Mouse (Mus musculus) hindbrain, embryonic 14.5 days (tissue): Measurements from ENCODE around the gene Cntnap1. TPM values are rescaled to one million over a fixed set of nuclear protein-coding genes. Genes with fewer than 3 reads are reported as not detected.

ENCODE experiments used
- ATAC-seq: fragments of 200-750 bp; cut with Nextera tagmentation; 2 replicates; pipeline ENCODE4 v1.8.0; 2017; ENCODE audit warnings: moderate number of reproducible peaks, mild to moderate bottlenecking, moderate TSS enrichment, moderate library complexity; ENCODE audit not compliant: low FRiP score
- DNase-seq: peaks from one replicate; pipeline ENCODE4 v3.0.0-alpha.2; 2015; ENCODE audit warnings: low spot score
- H3K27ac ChIP-seq: fragments of 300-500 bp; sonication (generic); 2 replicates; pipeline ENCODE4 v1.5.1; 2014; ENCODE audit warnings: mild to moderate bottlenecking, moderate library complexity
- H3K27me3 ChIP-seq: fragments of 300-500 bp; sonication (generic); 2 replicates; pipeline ENCODE4 v1.6.1; 2014; ENCODE audit warnings: mild to moderate bottlenecking, low read length, mixed read lengths; ENCODE audit not compliant: control insufficient read depth, insufficient read depth
- H3K36me3 ChIP-seq: fragments of 300-500 bp; sonication (generic); replicated peaks from 2 replicates; pipeline ENCODE4 v1.6.1; 2014; ENCODE audit not compliant: control insufficient read depth, insufficient read depth
- H3K4me1 ChIP-seq: fragments of 300-500 bp; sonication (generic); replicated peaks from 2 replicates; pipeline ENCODE4 v1.6.1; 2014; ENCODE audit warnings: antibody characterized with exemption, low read length, mixed read lengths; ENCODE audit not compliant: control insufficient read depth, insufficient read depth
- H3K4me2 ChIP-seq: fragments of 300-500 bp; sonication (generic); replicated peaks from 2 replicates; pipeline ENCODE4 v1.6.1; 2014; ENCODE audit warnings: mild to moderate bottlenecking, moderate library complexity
- H3K4me3 ChIP-seq: fragments of 300-500 bp; sonication (generic); replicated peaks from 2 replicates; pipeline ENCODE4 v1.5.1; 2014; ENCODE audit warnings: mild to moderate bottlenecking, low read length
- H3K9ac ChIP-seq: fragments of 300-500 bp; sonication (generic); 2 replicates; pipeline ENCODE4 v1.6.1; 2014
- H3K9me3 ChIP-seq: fragments of 300-500 bp; sonication (generic); 2 replicates; pipeline ENCODE4 v1.6.1; 2016; ENCODE audit warnings: low read length; ENCODE audit not compliant: control insufficient read depth
- WGBS: fragments of 180-500 bp; shearing (Covaris S2); extraction: QIAGEN DNeasy Blood & Tissue Kit; methylation state at CpG from one replicate; pipeline ENCODE4 v1.1.7; 2014; 5-methylcytosine and 5-hydroxymethylcytosine counted together
- polyA plus RNA-seq: library from polyadenylated mRNA; unstranded; fragments of >200 nt; fragmentation: Nextera tagmentation; extraction: Ambion mirVana; gene quantifications from 2 replicates; pipeline ENCODE4 v1.2.1, GENCODE M21; 2014

Gene Cntnap1
- polyA plus RNA-seq, 1 experiment from 2014 or later = 6.5 TPM

DNA sequence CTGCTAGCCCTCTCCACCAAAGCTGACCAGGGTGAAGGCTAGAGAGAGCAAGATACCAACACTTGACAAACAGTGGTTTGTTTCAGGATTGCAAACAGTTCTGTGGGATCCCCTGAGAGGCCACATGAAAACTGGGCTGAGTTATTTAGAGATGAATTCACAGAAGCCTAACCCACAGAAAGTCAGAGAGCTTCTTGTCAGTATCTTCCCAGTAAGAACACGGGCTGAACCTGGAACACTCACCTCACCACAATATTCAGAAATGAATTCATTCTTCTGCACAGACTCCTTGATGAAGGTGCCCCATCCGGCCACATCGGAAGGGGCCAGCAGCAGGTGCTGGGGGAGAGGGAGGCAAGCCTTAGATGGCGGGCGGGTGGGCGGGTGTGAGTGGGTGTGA is 24.3 kb downstream of the Cntnap1 start:
- no peaks in the 10 kb centered on the region for H3K9me3 ChIP-seq
- no peak overlapping the region for H3K4me3 ChIP-seq
- H3K9ac ChIP-seq = no peak overlapping the region
- 95% methylated on average over 6 of the region's 6 CpGs for WGBS
- no peak overlapping the region for H3K27ac ChIP-seq
- peaks cover 12% of the 10 kb centered on the region for H3K4me1 ChIP-seq
- DNase-seq (no peak), ATAC-seq (no peak)
- no peaks in the 10 kb centered on the region for H3K27me3 ChIP-seq
- peaks cover 58% of the 10 kb centered on the region for H3K36me3 ChIP-seq
- H3K4me2 ChIP-seq = no peak overlapping the region

DNA sequence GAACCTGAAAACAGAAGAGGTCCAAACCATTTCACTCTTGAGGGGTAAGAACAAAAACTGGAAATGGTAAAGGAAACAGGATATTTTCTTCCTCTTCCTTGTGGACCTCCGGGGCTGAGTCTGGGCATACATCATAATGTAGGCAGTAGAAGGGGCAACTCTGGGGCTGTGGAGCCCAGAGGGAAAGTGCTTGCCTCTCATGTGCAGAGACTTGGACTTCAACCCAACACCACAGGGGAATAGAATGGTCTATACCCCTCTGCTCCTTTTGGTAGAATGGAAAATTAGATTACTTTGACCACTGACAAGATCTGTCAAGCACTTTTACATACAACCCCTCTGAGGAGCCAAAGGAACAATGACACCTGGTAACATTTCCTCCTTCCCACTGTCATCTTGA is 24.8 kb downstream of the Cntnap1 start:
- WGBS = 100% methylated on average over 1 of the region's 1 CpGs
- ATAC-seq (no peak), DNase-seq (no peak)
- Histone ChIP-seq H3K4me1 (peaks cover 7% of the 10 kb centered on the region), H3K27ac (no peak overlapping the region), H3K4me3 (no peak overlapping the region), H3K36me3 (peaks cover 63% of the 10 kb centered on the region), H3K9ac (no peak overlapping the region), H3K4me2 (no peak overlapping the region), H3K27me3 (no peaks in the 10 kb centered on the region), H3K9me3 (no peaks in the 10 kb centered on the region)

DNA sequence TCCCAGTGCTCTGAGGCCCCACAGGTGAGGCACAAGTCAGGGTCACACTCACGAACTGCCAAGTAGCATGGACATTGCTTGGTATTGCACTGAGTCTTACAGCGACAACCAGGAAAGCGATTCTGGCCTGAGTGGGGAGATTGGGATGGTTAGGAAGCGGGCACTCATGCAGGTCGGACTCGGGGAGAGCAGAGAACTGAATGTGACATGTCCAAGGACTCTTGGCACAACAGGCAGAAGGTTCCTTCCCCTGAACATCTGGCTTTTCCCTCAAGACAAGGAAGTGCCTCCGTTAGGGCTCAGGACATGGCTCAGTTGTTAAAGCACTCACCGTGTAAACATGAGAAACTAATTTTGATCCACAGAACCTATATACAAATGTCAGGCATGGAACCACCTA is 25.2 kb downstream of the Cntnap1 start:
- Histone ChIP-seq H3K4me1 (0 out of 2 replicates have a peak, but pooled peaks cover 3% of the 10 kb centered on the region), H3K9ac (no peak overlapping the region), H3K9me3 (no peaks in the 10 kb centered on the region), H3K4me2 (no peak overlapping the region), H3K27ac (no peak overlapping the region), H3K36me3 (peaks cover 67% of the 10 kb centered on the region), H3K27me3 (no peaks in the 10 kb centered on the region), H3K4me3 (no peak overlapping the region)
- no peak for DNase-seq
- WGBS = 91% methylated on average over 8 of the region's 8 CpGs
- no peak for ATAC-seq

DNA sequence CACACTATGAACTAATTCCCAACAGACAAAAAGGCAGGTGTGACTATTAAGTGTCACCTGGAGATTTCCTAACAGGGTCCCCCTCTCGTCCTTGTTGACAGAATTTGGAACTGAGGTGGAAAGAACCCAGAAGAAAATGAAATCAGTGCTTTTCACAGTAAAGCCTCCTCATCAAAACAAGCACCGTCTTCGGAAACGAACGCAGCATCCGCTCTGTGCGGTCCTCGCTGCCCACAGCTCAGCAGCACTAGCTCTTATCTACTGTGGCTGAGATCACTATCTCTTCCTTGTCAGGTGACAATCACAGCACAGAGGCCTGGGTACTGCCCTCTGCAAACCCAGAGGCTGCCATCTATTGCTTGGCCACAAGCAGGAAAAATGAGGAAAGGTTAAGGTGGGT is 25.9 kb downstream of the Cntnap1 start:
- H3K36me3 ChIP-seq = peaks cover 67% of the 10 kb centered on the region
- DNase-seq = peak; percentile 8
- no peak for ATAC-seq
- H3K9me3 ChIP-seq = no peaks in the 10 kb centered on the region
- no peak overlapping the region for H3K4me2 ChIP-seq
- H3K27me3 ChIP-seq = no peaks in the 10 kb centered on the region
- 91% methylated on average over 8 of the region's 8 CpGs for WGBS
- H3K4me3 ChIP-seq = no peak overlapping the region
- no peaks in the 10 kb centered on the region for H3K4me1 ChIP-seq
- H3K9ac ChIP-seq = no peak overlapping the region
- no peak overlapping the region for H3K27ac ChIP-seq

DNA sequence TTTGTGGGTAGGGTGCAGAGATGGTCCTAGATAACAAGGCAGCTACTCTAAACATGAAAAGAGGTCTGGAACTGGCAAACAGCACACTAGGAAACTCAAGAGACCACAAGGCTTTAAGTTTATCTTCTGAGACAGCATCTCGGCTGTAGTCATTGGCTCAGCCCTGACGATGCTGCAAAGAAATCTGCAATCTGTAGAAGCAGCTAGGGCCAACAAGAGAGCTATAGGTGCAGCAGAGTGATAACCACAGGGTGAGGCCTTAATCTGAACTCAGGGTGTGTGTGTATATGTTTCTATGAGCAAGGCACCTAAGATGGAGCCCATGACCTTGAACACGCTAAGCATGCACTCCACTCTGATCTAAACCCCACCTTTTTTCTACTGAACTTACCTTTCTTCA is 29.2 kb downstream of the Cntnap1 start:
- H3K4me2 ChIP-seq = no peak overlapping the region
- peaks cover 83% of the 10 kb centered on the region for H3K36me3 ChIP-seq
- H3K9me3 ChIP-seq = no peaks in the 10 kb centered on the region
- no peaks in the 10 kb centered on the region for H3K4me1 ChIP-seq
- H3K9ac ChIP-seq = no peak overlapping the region
- no peak for ATAC-seq
- WGBS = 94% methylated on average over 3 of the region's 3 CpGs
- H3K4me3 ChIP-seq = no peak overlapping the region
- H3K27me3 ChIP-seq = no peaks in the 10 kb centered on the region
- no peak for DNase-seq
- H3K27ac ChIP-seq = no peak overlapping the region

DNA sequence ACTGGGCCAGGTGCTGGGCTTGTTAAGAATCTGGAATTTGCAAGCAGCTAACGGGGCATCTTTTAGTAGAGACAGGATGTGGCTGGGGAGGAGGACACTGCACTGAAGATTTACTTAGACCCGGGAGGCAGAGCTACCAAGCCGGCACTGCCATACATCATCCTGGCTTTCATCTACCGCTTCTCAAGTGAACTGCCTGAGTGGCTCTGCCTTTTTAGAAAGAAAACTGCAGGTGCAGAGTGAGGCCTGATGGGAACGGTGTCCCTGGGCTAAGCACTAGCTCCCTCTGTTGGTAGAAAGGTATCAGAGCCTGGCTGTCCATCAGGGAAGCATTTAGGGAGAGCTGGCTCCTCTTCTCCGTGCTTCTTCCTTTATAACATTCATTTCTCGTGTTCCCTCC is 30.7 kb downstream of the Cntnap1 start:
- Histone ChIP-seq H3K27ac (no peak overlapping the region), H3K27me3 (no peaks in the 10 kb centered on the region), H3K4me2 (no peak overlapping the region), H3K9ac (no peak overlapping the region), H3K36me3 (peaks cover 82% of the 10 kb centered on the region), H3K9me3 (no peaks in the 10 kb centered on the region), H3K4me1 (no peaks in the 10 kb centered on the region), H3K4me3 (no peak overlapping the region)
- DNase-seq (peak; percentile 82), ATAC-seq (no peak)
- 28% methylated on average over 7 of the region's 7 CpGs for WGBS

DNA sequence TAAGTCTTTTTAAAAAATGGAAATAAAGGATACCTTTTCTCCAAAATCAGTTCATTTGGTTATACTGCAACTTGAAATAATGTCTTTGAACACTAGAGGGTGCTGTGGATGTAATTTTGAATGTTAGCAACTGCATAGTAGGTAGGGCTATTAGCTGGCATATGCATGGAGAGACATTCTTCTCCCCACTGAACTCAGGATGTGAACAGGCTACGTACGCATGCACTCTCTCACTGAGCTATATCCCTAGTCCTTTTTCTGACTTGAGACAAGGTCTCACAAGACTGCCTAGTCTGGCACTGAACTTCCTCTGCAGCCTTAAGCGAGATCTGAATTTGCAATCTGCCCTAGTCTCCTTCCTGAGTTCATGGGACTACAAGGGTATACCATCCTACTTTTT is 41.6 kb downstream of the Cntnap1 start:
- 41% methylated on average over 3 of the region's 3 CpGs for WGBS
- Histone ChIP-seq H3K27me3 (no peaks in the 10 kb centered on the region), H3K9ac (no peak overlapping the region), H3K4me1 (no peaks in the 10 kb centered on the region), H3K4me3 (no peak overlapping the region), H3K4me2 (no peak overlapping the region), H3K27ac (no peak overlapping the region), H3K36me3 (peaks cover 77% of the 10 kb centered on the region), H3K9me3 (no peaks in the 10 kb centered on the region)
- DNase-seq = peak; percentile 94
- no peak for ATAC-seq

DNA sequence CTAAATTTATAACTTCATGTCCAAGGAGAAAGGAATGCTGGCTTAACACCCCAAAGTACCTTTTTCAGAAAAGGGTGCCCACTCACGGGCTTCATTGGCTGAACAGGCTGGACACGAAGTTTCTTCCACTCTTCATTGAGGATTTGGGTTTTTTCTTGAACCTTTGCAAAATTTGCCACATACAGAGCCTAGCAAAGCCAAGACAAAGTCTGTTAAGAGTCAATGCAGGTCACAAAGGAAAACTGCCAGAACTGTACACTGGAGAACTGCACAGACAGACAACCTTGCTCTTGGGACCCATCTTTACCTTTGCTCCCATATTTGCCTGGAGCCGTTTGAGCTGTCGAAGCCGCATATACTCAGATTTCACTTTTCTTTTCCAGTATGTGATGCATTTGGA is 46.6 kb downstream of the Cntnap1 start:
- H3K9me3 ChIP-seq = no peaks in the 10 kb centered on the region
- H3K4me1 ChIP-seq = no peaks in the 10 kb centered on the region
- H3K27ac ChIP-seq = no peak overlapping the region
- H3K9ac ChIP-seq = no peak overlapping the region
- H3K27me3 ChIP-seq = no peaks in the 10 kb centered on the region
- H3K4me2 ChIP-seq = no peak overlapping the region
- WGBS = 93% methylated on average over 5 of the region's 5 CpGs
- H3K4me3 ChIP-seq = no peak overlapping the region
- H3K36me3 ChIP-seq = peaks cover 56% of the 10 kb centered on the region
- ATAC-seq = no peak
- no peak for DNase-seq

DNA sequence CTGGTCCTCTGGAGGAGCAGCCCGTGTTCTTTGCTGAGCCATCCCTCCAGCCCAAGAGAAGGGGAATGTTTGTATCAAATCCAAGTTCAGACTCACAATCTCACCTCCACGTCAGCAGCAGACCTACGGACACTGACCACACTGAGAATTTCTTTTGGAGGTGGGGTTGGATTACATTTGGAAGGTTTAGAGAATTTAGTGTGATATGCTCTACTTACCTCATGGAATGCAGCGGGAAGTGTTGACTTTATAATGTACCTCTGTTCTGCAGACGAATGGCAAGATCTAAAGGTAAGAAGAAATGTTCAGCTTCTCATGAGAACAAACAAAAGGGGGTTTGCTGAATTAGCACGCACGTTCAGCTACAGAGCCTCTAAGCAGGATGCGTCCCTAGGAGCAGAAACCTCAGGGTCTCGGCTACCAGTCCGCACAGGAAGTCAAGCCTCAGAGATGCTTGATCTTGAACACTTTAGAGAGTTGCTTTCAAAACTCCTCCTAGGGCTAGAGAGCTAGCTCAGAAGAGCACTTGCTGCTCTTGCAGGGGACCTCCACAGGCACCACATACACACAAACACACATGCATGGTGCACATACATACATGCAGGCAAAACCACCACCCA is 48.2 kb downstream of the Cntnap1 start:
- ATAC-seq = no peak

DNA sequence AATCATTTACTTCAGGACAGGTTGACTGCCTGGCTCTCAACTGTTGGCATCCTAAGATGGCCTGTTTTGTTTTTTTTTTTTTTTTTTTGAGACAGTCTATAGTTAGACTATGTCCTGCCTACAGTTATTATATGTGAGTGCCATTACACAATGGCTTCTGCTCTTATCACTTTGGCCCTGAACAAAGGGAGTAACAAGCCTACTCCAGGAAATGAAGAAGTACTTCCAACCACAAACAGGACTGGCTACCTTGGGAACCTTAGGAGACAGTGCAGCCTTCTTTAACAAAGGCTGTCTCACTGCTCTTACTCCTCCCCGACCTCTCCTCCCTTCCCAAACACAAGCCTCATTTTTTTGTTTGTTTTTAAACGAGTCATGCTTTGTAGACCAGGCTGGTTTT is 50.5 kb downstream of the Cntnap1 start:
- DNase-seq (no peak), ATAC-seq (no peak)
- H3K4me1 ChIP-seq = 0 out of 2 replicates have a peak, but pooled peaks cover 8% of the 10 kb centered on the region
- H3K9me3 ChIP-seq = no peaks in the 10 kb centered on the region
- no peak overlapping the region for H3K4me2 ChIP-seq
- peaks cover 26% of the 10 kb centered on the region for H3K36me3 ChIP-seq
- H3K4me3 ChIP-seq = no peak overlapping the region
- 51% methylated on average over 2 of the region's 2 CpGs for WGBS
- H3K27me3 ChIP-seq = no peaks in the 10 kb centered on the region
- no peak overlapping the region for H3K27ac ChIP-seq
- H3K9ac ChIP-seq = no peak overlapping the region

More for the DNA sequence above, 48.2 kb downstream of the Cntnap1 start:
- no peak overlapping the region for H3K27ac ChIP-seq
- peaks cover 47% of the 10 kb centered on the region for H3K36me3 ChIP-seq
- H3K4me1 ChIP-seq = no peaks in the 10 kb centered on the region
- no peak overlapping the region for H3K4me3 ChIP-seq
- H3K27me3 ChIP-seq = no peaks in the 10 kb centered on the region
- no peak overlapping the region for H3K9ac ChIP-seq
- 84% methylated on average over 10 of the region's 10 CpGs for WGBS
- no peaks in the 10 kb centered on the region for H3K9me3 ChIP-seq
- H3K4me2 ChIP-seq = no peak overlapping the region
- DNase-seq = no peak
